Mouse (Mus musculus) small intestine, adult 2 months (tissue): ENCODE measurements around the gene Rtp1. TPM values are rescaled to one million over a fixed set of nuclear protein-coding genes. Genes with fewer than 3 reads are reported as not detected.
A peak's percentile ranks its signal among the peaks of the same experiment; 100 is the strongest.

Experiments used
- H3K27ac ChIP-seq: fragments of 200-500 bp; 2 replicates; pipeline ENCODE4 v1.5.1; 2012; ENCODE audit warnings: low read depth, low read length, control low read depth, inconsistent platforms; ENCODE audit not compliant: insufficient read depth
- H3K27me3 ChIP-seq: fragments of 200-500 bp; 2 replicates; pipeline ENCODE4 v1.6.1; 2012; ENCODE audit warnings: mild to moderate bottlenecking, moderate library complexity, low read length, inconsistent platforms; ENCODE audit not compliant: control insufficient read depth, insufficient read depth
- H3K36me3 ChIP-seq: fragments of 200-500 bp; 2 replicates; pipeline ENCODE4 v1.6.1; 2012; ENCODE audit warnings: mild to moderate bottlenecking, low read length, control low read depth, inconsistent platforms; ENCODE audit not compliant: control insufficient read depth, insufficient read depth
- H3K4me1 ChIP-seq: fragments of 200-500 bp; 2 replicates; pipeline ENCODE4 v1.6.1; 2012; ENCODE audit warnings: low read length, inconsistent platforms, mixed read lengths; ENCODE audit not compliant: control insufficient read depth, insufficient read depth, insufficient read length
- H3K4me3 ChIP-seq: fragments of 200-500 bp; 2 replicates; pipeline ENCODE4 v1.5.1; 2012; ENCODE audit warnings: low read depth, mild to moderate bottlenecking, control low read depth, inconsistent platforms, low read length, moderate library complexity
- CTCF ChIP-seq: fragments of 200-500 bp; IDR thresholded peaks from 2 replicates; pipeline ENCODE4 v1.5.1; 2012; ENCODE audit warnings: low read depth, mild to moderate bottlenecking, control low read depth, inconsistent platforms, low read length, moderate library complexity, mixed read lengths; ENCODE audit not compliant: insufficient replicate concordance, insufficient read length; ENCODE audit errors: extremely low read depth
- POLR2A ChIP-seq: fragments of 200-500 bp; IDR thresholded peaks from 2 replicates; pipeline ENCODE4 v1.6.1; 2012; ENCODE audit warnings: low read depth, mild to moderate bottlenecking, control low read depth, inconsistent platforms, low read length, moderate library complexity
- WGBS: fragments of 180-500 bp; shearing (Covaris S2); methylation state at CpG from one replicate; pipeline ENCODE4 v1.1.7; 2018; 5-methylcytosine and 5-hydroxymethylcytosine counted together
- polyA plus RNA-seq: library from polyadenylated mRNA; depleted of rRNA; stranded (reverse); fragments of >200 nt; gene quantifications from 2 replicates; pipeline ENCODE4 v1.2.3, GENCODE M21; 2012

The Rtp1 gene
- polyA plus RNA-seq, 1 experiment: not detected

GRCm38 (mm10) chr16:23412930-23413329, 16.0 kb upstream of the Rtp1 start:
- Histone ChIP-seq H3K27ac (no peak overlapping the region), H3K4me1 (0 out of 2 replicates have a peak, but pooled peaks cover 4% of the 10 kb centered on the region), H3K27me3 (no peaks in the 10 kb centered on the region), H3K4me3 (no peak overlapping the region), H3K36me3 (no peaks in the 10 kb centered on the region)
- WGBS: 82% methylated on average over 6 of the region's 6 CpGs
- TF ChIP-seq POLR2A (no peak), CTCF (no peak)

- Histone ChIP-seq H3K4me3 (0 out of 2 replicates have a peak overlapping the region, but pooled peaks have one; percentile 14), H3K27me3 (no peaks in the 10 kb centered on the region), H3K27ac (peak overlapping the region; percentile 66; the same call in 1 of the 2 replicates), H3K36me3 (no peaks in the 10 kb centered on the region), H3K4me1 (0 out of 2 replicates have a peak, but pooled peaks cover 4% of the 10 kb centered on the region)
- TF ChIP-seq POLR2A: no peak
- no peak for TF ChIP-seq CTCF
- 36% methylated on average over 10 of the region's 10 CpGs for whole genome bisulfite sequencing
These were observed 12.7 kb upstream of the Rtp1 start for GRCm38 (mm10) chr16:23416261-23416656.

- Histone ChIP-seq H3K4me3 (0 out of 2 replicates have a peak overlapping the region, but pooled peaks have one; percentile 14), H3K4me1 (0 out of 2 replicates have a peak, but pooled peaks cover 4% of the 10 kb centered on the region), H3K27ac (peak overlapping the region; percentile 66), H3K27me3 (no peaks in the 10 kb centered on the region), H3K36me3 (no peaks in the 10 kb centered on the region)
- TF ChIP-seq CTCF (no peak), POLR2A (no peak)
- 44% methylated on average over 9 of the region's 9 CpGs for WGBS
These were observed 12.2 kb upstream of the Rtp1 start for GRCm38 (mm10) chr16:23416657-23417293.

- no peak overlapping the region for H3K27ac ChIP-seq
- no peaks in the 10 kb centered on the region for H3K36me3 ChIP-seq
- H3K4me1 ChIP-seq: 0 out of 2 replicates have a peak, but pooled peaks cover 4% of the 10 kb centered on the region
- TF ChIP-seq CTCF (no peak), POLR2A (no peak)
- H3K4me3 ChIP-seq: no peak overlapping the region
- H3K27me3 ChIP-seq: no peaks in the 10 kb centered on the region
- WGBS: 77% methylated on average over 13 of the region's 13 CpGs
These were observed 11.3 kb upstream of the Rtp1 start for GRCm38 (mm10) chr16:23417456-23418240.

- H3K4me3 ChIP-seq: no peak overlapping the region
- H3K27me3 ChIP-seq: no peaks in the 10 kb centered on the region
- H3K27ac ChIP-seq: no peak overlapping the region
- no peak for TF ChIP-seq POLR2A
- no peak for TF ChIP-seq CTCF
- 0 out of 2 replicates have a peak, but pooled peaks cover 4% of the 10 kb centered on the region for H3K4me1 ChIP-seq
- H3K36me3 ChIP-seq: no peaks in the 10 kb centered on the region
- 57% methylated on average over 8 of the region's 8 CpGs for WGBS
These were observed 9.3 kb upstream of the Rtp1 start for GRCm38 (mm10) chr16:23419565-23420085.

- Histone ChIP-seq H3K36me3 (no peaks in the 10 kb centered on the region), H3K4me1 (no peaks in the 10 kb centered on the region), H3K27ac (no peak overlapping the region), H3K27me3 (no peaks in the 10 kb centered on the region), H3K4me3 (no peak overlapping the region)
- 65% methylated on average over 5 of the region's 5 CpGs for WGBS
- no peak for TF ChIP-seq POLR2A
- TF ChIP-seq CTCF: no peak
These were observed 5.1 kb upstream of the Rtp1 start for GRCm38 (mm10) chr16:23423825-23424224.

GRCm38 (mm10) chr16:23427701-23428100, 1.2 kb upstream of the Rtp1 start:
- TF ChIP-seq POLR2A: no peak
- TF ChIP-seq CTCF: no peak
- 85% methylated on average over 1 of the region's 1 CpGs for WGBS
- H3K4me1 ChIP-seq: no peaks in the 10 kb centered on the region

More at GRCm38 (mm10) chr16:23427701-23428100, 1.2 kb upstream of the Rtp1 start:
- H3K27me3 ChIP-seq: no peaks in the 10 kb centered on the region
- no peak overlapping the region for H3K27ac ChIP-seq
- H3K36me3 ChIP-seq: no peaks in the 10 kb centered on the region
- H3K4me3 ChIP-seq: no peak overlapping the region
